Mouse (Mus musculus) neural tube, embryonic 14.5 days (tissue): ENCODE data around the gene Rsbn1l. TPM values are rescaled to one million over a fixed set of nuclear protein-coding genes. Genes with fewer than 3 reads are reported as not detected.

Experiments used
- ATAC-seq: fragments of 200-750 bp; cut with Nextera tagmentation; 2 replicates; pipeline ENCODE4 v1.8.0; 2017; ENCODE audit warnings: low read depth, mild to moderate bottlenecking, moderate TSS enrichment, moderate library complexity
- H3K27ac ChIP-seq: fragments of 300-500 bp; sonication (generic); 2 replicates; pipeline ENCODE4 v1.5.1; 2014; ENCODE audit warnings: low read depth, mild to moderate bottlenecking, control low read depth, low read length, moderate library complexity, mixed read lengths
- H3K27me3 ChIP-seq: fragments of 300-500 bp; sonication (generic); 2 replicates; pipeline ENCODE4 v1.6.1; 2014; ENCODE audit warnings: low read length; ENCODE audit not compliant: control insufficient read depth, insufficient read depth
- H3K36me3 ChIP-seq: fragments of 300-500 bp; sonication (generic); 2 replicates; pipeline ENCODE4 v1.6.1; 2014; ENCODE audit warnings: low read length, mixed read lengths; ENCODE audit not compliant: control insufficient read depth, insufficient read depth
- H3K4me1 ChIP-seq: fragments of 300-500 bp; sonication (generic); 2 replicates; pipeline ENCODE4 v1.6.1; 2014; ENCODE audit warnings: low read length; ENCODE audit not compliant: control insufficient read depth, insufficient read depth
- H3K4me2 ChIP-seq: fragments of 300-500 bp; sonication (generic); 2 replicates; pipeline ENCODE4 v1.6.1; 2014; ENCODE audit warnings: mild to moderate bottlenecking, low read depth, low read length, control low read depth
- H3K4me3 ChIP-seq: fragments of 300-500 bp; sonication (generic); 2 replicates; pipeline ENCODE4 v1.5.1; 2014; ENCODE audit warnings: low read depth, low read length, control low read depth, mixed read lengths
- H3K9ac ChIP-seq: fragments of 300-500 bp; sonication (generic); replicated peaks from 2 replicates; pipeline ENCODE4 v1.6.1; 2014; ENCODE audit warnings: low read depth, mild to moderate bottlenecking, control low read depth, low read length, mixed read lengths
- H3K9me3 ChIP-seq: fragments of 300-500 bp; sonication (generic); 2 replicates; pipeline ENCODE4 v1.6.1; 2016; ENCODE audit warnings: low read length; ENCODE audit not compliant: control insufficient read depth
- WGBS: fragments of 180-500 bp; shearing (Covaris S2); extraction: QIAGEN DNeasy Blood & Tissue Kit; methylation state at CpG from one replicate; pipeline ENCODE4 v1.1.7; 2014; 5-methylcytosine and 5-hydroxymethylcytosine counted together
- polyA plus RNA-seq: library from polyadenylated mRNA; unstranded; fragments of >200 nt; fragmentation: Nextera tagmentation; extraction: Ambion mirVana; gene quantifications from 2 replicates; pipeline ENCODE4 v1.2.1, GENCODE M21; 2014

The Rsbn1l gene
- polyA plus RNA-seq, 1 experiment from 2014 or later: 6.8 TPM

DNA sequence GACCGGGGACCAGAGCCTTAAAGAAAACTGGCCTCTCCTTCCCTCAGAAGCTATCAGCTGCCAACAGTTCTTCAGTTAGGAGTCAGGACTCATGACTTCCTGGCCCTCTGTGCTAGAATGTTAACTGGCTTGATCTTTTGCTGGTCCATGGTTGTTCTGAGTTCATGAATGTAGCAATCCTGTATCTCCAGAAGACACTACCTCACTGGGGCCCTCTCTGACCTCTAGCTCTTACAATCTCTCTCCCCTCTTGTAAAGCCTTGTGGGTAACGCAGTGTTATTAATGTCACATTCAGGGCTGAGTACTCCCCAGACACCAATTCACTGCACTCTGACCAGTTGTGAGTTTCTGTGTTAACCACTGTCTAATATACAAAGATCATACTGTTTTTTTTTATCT is 51.6 kb downstream of the Rsbn1l start:
- Histone ChIP-seq H3K27me3 (no peaks in the 10 kb centered on the region), H3K9ac (no peak overlapping the region), H3K4me3 (no peak overlapping the region), H3K27ac (no peak overlapping the region), H3K36me3 (no peaks in the 10 kb centered on the region; the same call in 1 of the 2 replicates), H3K9me3 (no peaks in the 10 kb centered on the region), H3K4me2 (no peak overlapping the region), H3K4me1 (no peaks in the 10 kb centered on the region)
- ATAC-seq: no peak
- WGBS: 77% methylated on average over 2 of the region's 2 CpGs

DNA sequence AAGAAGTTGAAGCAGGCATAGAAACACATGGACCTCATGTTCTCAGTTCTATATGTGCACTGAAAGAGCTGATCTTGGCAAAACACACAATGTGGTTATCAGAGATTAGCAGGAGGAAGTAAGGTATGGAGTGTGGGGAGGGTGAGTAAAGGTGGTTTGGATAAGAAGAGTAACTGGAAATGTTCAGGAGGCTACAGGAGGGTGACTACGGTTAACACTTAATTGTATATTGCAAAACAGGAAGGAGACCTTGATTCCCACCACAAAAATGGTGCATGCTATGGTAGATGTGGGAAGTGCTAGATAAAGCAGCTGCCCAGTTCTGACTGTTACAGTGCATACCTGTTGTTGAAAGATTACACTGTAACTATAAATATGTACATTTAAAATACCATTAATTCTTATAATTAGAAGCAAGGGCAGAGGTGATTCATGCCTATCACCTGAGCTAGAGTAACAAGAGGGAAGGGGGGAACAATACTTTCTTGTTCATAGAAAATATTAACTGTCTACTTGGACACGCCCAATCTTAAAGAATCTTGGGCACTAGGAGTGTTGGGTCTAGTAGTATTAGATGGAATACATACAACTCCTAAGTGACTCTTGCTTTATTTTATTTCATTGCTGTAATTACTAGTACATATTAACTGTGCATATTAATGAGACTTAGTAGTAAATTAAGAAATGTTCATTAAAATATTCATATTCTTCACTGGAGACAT is 58.6 kb downstream of the Rsbn1l start:
- no peak overlapping the region for H3K9ac ChIP-seq
- 97% methylated on average over 2 of the region's 2 CpGs for WGBS
- no peak for ATAC-seq

DNA sequence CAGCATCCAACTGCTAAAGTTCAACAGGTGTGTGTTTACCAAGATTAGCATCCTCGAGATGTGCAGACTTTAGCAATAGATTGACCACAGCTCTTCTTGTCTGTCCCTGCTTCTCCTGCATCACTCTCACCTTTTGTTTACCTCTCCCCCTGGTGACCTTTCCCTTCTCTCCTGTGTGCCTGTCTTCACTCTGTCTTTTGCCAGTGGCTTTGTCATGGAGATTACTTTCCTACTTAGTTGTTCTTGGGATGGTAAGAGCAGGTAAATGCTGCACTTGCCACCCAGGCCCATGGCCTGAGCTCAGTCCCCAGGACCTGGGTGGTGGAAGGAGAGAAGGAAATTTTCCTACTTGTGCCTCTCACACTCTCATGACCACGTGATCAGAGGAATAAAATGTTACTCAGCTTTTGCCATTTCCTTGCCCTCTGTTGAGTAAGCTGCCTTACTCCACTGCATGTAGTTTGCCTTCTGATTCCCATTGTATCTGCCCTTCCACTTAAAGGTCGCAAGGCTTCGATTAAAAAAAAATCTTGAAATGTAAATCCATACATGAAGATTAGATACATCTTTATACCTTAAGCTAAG is 72.1 kb downstream of the Rsbn1l start:
- 86% methylated on average over 4 of the region's 4 CpGs for WGBS
- H3K27me3 ChIP-seq: no peaks in the 10 kb centered on the region
- no peaks in the 10 kb centered on the region for H3K36me3 ChIP-seq
- no peaks in the 10 kb centered on the region for H3K9me3 ChIP-seq
- H3K4me1 ChIP-seq: peaks cover 20% of the 10 kb centered on the region
- no peak overlapping the region for H3K4me3 ChIP-seq
- no peak for ATAC-seq
- peak overlapping the region; percentile 79; the same call in 1 of the 2 replicates for H3K4me2 ChIP-seq
- H3K9ac ChIP-seq: no peak overlapping the region
- H3K27ac ChIP-seq: no peak overlapping the region

More for the DNA sequence above, 58.6 kb downstream of the Rsbn1l start:
- H3K4me1 ChIP-seq: no peaks in the 10 kb centered on the region
- no peaks in the 10 kb centered on the region for H3K27me3 ChIP-seq
- no peak overlapping the region for H3K27ac ChIP-seq
- H3K4me3 ChIP-seq: no peak overlapping the region
- no peaks in the 10 kb centered on the region for H3K9me3 ChIP-seq
- H3K4me2 ChIP-seq: no peak overlapping the region
- H3K36me3 ChIP-seq: peaks cover 8% of the 10 kb centered on the region; the same call in 1 of the 2 replicates

DNA sequence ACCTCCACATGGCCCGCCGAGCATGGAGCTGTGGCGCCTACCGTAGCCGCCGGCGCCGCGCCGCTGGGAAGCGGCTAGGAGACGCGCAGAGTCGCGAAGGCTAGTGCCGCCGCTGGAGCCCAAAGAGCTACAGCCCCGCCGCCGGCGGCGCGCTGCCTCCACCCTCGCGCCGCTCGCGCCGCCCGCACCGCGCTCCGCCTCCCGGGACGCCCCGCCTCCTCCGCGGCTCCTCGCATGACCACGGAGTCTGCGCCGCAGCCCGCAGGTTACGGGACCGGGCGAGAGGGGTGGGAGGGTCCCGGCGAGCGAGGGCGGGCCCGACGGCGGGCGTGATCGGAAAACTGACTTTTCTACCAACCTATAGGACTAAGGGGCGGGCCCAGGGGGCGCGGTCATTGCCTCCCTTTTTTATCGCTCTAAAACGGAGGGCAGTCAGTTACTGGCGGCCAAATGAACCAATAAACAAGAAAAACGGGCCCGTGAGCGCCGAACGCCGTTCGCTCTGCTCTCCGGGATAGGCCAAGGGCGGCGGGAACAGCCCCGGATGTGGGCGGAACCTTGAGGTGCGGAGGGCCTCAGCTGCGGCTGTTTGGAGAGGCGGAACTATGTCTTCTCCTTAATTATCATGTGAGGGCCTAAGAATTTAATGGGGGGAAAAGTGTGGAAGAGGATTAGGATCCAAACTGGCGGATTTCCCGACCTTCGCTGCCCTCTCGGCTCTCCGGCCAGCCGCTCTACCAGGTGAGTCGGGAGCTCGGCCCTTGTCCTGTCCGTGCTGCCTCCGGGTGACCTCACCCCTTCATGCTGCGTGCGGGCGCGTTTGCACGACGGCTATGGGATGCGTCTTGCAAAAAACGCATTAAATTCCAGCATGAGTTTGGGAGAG is 74.0 kb downstream of the Rsbn1l start, which contains the start of the genes Phtf2 and Tmem60:
Phtf2 (minus strand) TSS at position 210 of the 886 bp plus-strand sequence.
Tmem60 (plus strand) TSS at position 277 of the 886 bp plus-strand sequence.
- no peaks in the 10 kb centered on the region for H3K27me3 ChIP-seq
- no peaks in the 10 kb centered on the region for H3K36me3 ChIP-seq
- no peaks in the 10 kb centered on the region for H3K9me3 ChIP-seq
- H3K4me3 ChIP-seq: peak within 1 kb of the TSS; percentile 80
- ATAC-seq: peak; percentile 99
- peak within 1 kb of the TSS; percentile 79 for H3K4me2 ChIP-seq
- peaks cover 20% of the 10 kb centered on the region for H3K4me1 ChIP-seq
- under 1% methylated on average over 93 of the region's 94 CpGs for WGBS
- H3K9ac ChIP-seq: peak within 1 kb of the TSS; percentile 83
- peak within 1 kb of the TSS; percentile 95 for H3K27ac ChIP-seq

DNA sequence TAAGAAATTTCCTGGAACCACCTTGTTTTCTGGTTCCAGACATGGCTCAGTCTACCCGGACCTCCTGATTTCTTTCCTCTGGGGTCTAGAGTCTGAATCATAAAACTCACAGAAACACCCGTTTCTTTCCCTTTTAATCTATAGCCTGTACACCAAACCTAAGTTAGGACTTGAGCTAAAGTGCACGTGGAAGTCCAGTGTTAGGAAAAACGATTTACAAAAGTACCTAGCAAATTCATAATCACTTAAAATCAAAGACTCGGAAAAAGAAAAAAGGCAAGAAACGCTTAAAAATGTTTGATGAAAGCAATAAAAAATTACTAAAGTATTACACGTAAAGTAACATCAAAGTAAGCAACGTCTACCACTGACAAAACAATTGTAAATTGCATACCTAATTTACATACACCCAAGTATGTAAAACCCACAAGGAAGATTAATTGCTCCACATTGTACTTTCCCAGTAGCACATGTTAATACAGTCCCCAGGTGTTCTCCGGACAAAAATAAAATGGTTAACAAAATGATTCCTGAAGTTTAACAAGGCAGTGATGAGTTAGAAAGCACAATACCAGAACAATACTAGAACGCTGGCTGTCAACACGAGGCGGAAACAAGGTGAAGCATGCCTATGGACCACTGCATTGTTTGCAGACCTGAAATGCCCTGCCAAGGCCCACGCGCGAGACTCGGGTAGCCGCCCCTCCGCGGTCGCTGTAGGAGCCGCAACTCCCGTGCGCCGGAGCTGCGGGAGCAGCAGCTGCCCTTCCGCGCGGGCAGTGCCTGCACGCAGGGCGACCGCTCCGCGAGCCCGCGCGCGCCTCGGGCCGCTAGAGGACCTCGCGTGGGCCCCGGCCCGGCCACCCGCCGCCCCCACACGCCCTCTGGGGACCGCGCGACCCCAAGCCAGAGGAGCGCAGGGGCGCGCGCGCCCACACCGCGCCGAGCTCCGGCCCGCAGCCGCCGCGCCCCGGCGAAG is 75.1 kb downstream of the Rsbn1l start:
- no peaks in the 10 kb centered on the region for H3K36me3 ChIP-seq
- peak overlapping the region; percentile 57 for H3K4me2 ChIP-seq
- no peaks in the 10 kb centered on the region for H3K9me3 ChIP-seq
- H3K27ac ChIP-seq: peak overlapping the region; percentile 95
- peak overlapping the region; percentile 80 for H3K4me3 ChIP-seq
- peaks cover 20% of the 10 kb centered on the region for H3K4me1 ChIP-seq
- H3K27me3 ChIP-seq: no peaks in the 10 kb centered on the region
- peak; percentile 45 for ATAC-seq
- WGBS: 4% methylated on average over 39 of the region's 64 CpGs
- H3K9ac ChIP-seq: peak overlapping the region; percentile 83

DNA sequence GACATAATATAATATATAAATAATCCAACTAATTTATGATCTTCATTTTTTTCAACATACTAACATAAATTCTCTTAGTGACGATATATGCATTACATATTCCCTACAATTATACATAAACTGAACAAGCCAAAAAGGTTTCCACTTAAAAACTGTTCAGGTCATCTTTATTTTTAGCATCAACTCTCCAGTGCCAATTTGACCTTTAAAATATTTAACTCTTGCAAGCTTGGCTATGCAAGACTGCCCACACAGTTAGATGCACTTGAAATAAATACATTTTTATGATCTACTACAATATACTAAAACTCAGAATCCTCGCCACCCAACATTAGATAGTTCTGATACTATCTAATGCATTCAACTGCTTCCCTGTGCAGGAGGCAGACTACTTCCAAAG is 75.8 kb downstream of the Rsbn1l start:
- Histone ChIP-seq H3K9ac (no peak overlapping the region), H3K36me3 (no peaks in the 10 kb centered on the region), H3K9me3 (no peaks in the 10 kb centered on the region), H3K4me1 (peaks cover 20% of the 10 kb centered on the region), H3K27ac (no peak overlapping the region), H3K27me3 (no peaks in the 10 kb centered on the region), H3K4me3 (peak overlapping the region; percentile 80), H3K4me2 (peak overlapping the region; percentile 57)
- no peak for ATAC-seq
- 70% methylated on average over 2 of the region's 2 CpGs for WGBS

DNA sequence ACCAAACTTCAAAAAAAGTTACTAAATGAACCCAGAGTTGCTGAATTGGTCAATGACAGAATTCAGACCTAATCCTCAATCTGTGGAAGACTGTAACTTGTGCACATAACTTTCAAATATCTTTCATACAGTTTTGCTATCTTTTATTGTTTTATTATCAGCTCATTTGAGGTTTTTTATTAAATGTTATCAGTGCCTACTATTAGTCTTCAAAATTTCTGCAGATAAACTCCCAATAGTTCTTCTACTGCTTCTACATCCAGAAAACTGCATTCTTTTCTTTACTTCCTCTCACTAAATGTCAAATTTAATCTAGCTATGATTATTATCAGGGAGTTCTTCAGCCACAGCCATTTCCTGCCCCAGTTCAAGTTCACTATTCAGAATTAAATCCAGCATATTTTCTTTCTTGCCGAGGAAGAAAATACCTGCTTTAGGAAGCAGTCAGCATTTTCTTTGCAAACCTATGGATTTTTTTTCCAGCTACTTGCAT is 79.2 kb downstream of the Rsbn1l start:
- H3K36me3 ChIP-seq: no peaks in the 10 kb centered on the region
- no peak overlapping the region for H3K4me2 ChIP-seq
- no peaks in the 10 kb centered on the region for H3K9me3 ChIP-seq
- no peak overlapping the region for H3K9ac ChIP-seq
- 92% methylated on average over 1 of the region's 1 CpGs for WGBS
- H3K4me1 ChIP-seq: peaks cover 5% of the 10 kb centered on the region; the same call in 1 of the 2 replicates
- no peak overlapping the region for H3K4me3 ChIP-seq
- H3K27ac ChIP-seq: no peak overlapping the region
- ATAC-seq: no peak
- no peaks in the 10 kb centered on the region for H3K27me3 ChIP-seq

DNA sequence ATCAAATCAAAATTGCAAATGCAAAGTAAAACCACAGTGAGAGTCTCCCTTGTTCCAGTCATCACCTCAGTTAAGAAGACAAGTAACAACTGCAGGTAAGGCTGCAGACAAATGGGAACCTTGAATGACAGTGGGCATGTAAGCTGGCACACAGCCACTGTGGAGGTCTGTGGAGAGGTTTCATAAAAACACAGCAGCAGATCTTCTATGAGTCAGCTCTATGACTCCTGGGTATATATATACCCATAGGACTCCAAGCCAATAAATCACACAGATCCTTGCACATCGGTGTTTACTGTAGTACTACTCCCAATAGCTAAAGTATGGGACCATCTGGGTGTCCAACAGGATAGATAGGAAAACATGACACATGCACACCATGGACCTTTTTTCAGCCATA is 83.1 kb downstream of the Rsbn1l start:
- Histone ChIP-seq H3K4me1 (no peaks in the 10 kb centered on the region), H3K9ac (no peak overlapping the region), H3K4me3 (no peak overlapping the region), H3K9me3 (no peaks in the 10 kb centered on the region), H3K4me2 (no peak overlapping the region), H3K27me3 (no peaks in the 10 kb centered on the region), H3K27ac (no peak overlapping the region), H3K36me3 (no peaks in the 10 kb centered on the region)
- no peak for ATAC-seq
- WGBS: 67% methylated on average over 1 of the region's 1 CpGs
